Mouse (Mus musculus) midbrain, postnatal 0 days (tissue): Measurements from ENCODE around the gene Vrk1. TPM values are rescaled to one million over a fixed set of nuclear protein-coding genes. Genes with fewer than 3 reads are reported as not detected.
A peak's percentile ranks its signal among the peaks of the same experiment; 100 is the strongest.

Experiments used
- ATAC-seq: fragments of 200-750 bp; cut with Nextera tagmentation; 2 replicates; pipeline ENCODE4 v1.8.0; 2017; ENCODE audit warnings: moderate number of reproducible peaks, mild to moderate bottlenecking, moderate TSS enrichment, moderate library complexity; ENCODE audit not compliant: low FRiP score
- DNase-seq: peaks from one replicate; pipeline ENCODE4 v3.0.0-alpha.2; 2015; ENCODE audit warnings: low spot score
- H3K27ac ChIP-seq: fragments of 300-500 bp; sonication (generic); 2 replicates; pipeline ENCODE4 v1.5.1; 2014; ENCODE audit warnings: low read depth, mild to moderate bottlenecking, low read length, mixed read lengths
- H3K27me3 ChIP-seq: fragments of 300-500 bp; sonication (generic); 2 replicates; pipeline ENCODE4 v1.6.1; 2014; ENCODE audit warnings: low read length, control low read depth, mixed read lengths; ENCODE audit not compliant: insufficient read depth
- H3K36me3 ChIP-seq: fragments of 300-500 bp; sonication (generic); 2 replicates; pipeline ENCODE4 v1.6.1; 2014; ENCODE audit warnings: low read length, control low read depth, mixed read lengths; ENCODE audit not compliant: insufficient read depth
- H3K4me1 ChIP-seq: fragments of 300-500 bp; sonication (generic); 2 replicates; pipeline ENCODE4 v1.6.1; 2014; ENCODE audit warnings: mild to moderate bottlenecking, control low read depth, antibody characterized with exemption, low read length, mixed read lengths; ENCODE audit not compliant: insufficient read depth
- H3K4me2 ChIP-seq: fragments of 300-500 bp; sonication (generic); 2 replicates; pipeline ENCODE4 v1.6.1; 2014; ENCODE audit warnings: low read depth, mild to moderate bottlenecking, low read length, mixed read lengths; ENCODE audit not compliant: poor library complexity, severe bottlenecking
- H3K4me3 ChIP-seq: fragments of 300-500 bp; sonication (generic); 2 replicates; pipeline ENCODE4 v1.5.1; 2014; ENCODE audit warnings: low read depth, mild to moderate bottlenecking, low read length, moderate library complexity
- H3K9ac ChIP-seq: fragments of 300-500 bp; sonication (generic); replicated peaks from 2 replicates; pipeline ENCODE4 v1.6.1; 2014; ENCODE audit warnings: mild to moderate bottlenecking, low read length, moderate library complexity, mixed read lengths; ENCODE audit not compliant: poor library complexity, severe bottlenecking
- H3K9me3 ChIP-seq: fragments of 300-500 bp; sonication (generic); 2 replicates; pipeline ENCODE4 v1.6.1; 2016; ENCODE audit warnings: low read length, control low read depth
- CTCF ChIP-seq: IDR thresholded peaks from 2 replicates; pipeline ENCODE4 v1.5.1; 2016; ENCODE audit warnings: antibody characterized with exemption, mild to moderate bottlenecking
- WGBS: fragments of 180-500 bp; shearing (Covaris S2); extraction: QIAGEN DNeasy Blood & Tissue Kit; methylation state at CpG from one replicate; pipeline ENCODE4 v1.1.7; 2014; 5-methylcytosine and 5-hydroxymethylcytosine counted together
- polyA plus RNA-seq: library from polyadenylated mRNA; unstranded; fragments of >200 nt; fragmentation: Nextera tagmentation; extraction: Ambion mirVana; gene quantifications from 2 replicates; pipeline ENCODE4 v1.2.1, GENCODE M21; 2015
- total RNA-seq: library from RNA; depleted of rRNA; stranded (reverse); fragments of >200 nt; gene quantifications from 2 replicates; pipeline ENCODE4 v1.2.3, GENCODE M21; 2014

Gene Vrk1
- total and polyA plus RNA-seq, 2 experiments from 2014 or later = 9.4 to 30.3 TPM

DNA sequence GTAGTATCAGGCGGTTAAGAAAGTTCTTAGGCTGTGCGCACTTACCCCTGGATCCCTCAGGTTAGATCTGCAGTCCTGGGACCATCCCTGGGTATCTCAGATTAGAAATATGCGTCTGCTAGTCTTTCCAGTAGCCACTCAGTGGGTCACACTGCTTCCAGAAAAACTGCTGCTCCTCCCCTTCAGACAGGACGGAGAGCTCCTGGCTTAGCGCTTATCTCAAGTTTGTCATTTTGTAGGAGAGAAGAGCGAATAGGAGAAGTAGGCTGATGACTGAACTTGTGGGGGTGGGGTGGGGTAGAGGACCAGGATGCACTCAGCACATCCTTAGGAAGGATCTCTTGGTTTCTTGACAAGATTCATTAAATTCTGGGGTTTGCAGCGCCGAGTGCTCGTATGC, 13.6 kb downstream of the Vrk1 start:
- TF ChIP-seq CTCF = no peak
- H3K4me3 ChIP-seq = no peak overlapping the region
- no peak overlapping the region for H3K9ac ChIP-seq
- DNase-seq (no peak), ATAC-seq (no peak)
- no peaks in the 10 kb centered on the region for H3K27me3 ChIP-seq
- no peak overlapping the region for H3K4me2 ChIP-seq
- H3K27ac ChIP-seq = no peak overlapping the region
- H3K9me3 ChIP-seq = no peaks in the 10 kb centered on the region
- H3K4me1 ChIP-seq = no peaks in the 10 kb centered on the region
- H3K36me3 ChIP-seq = no peaks in the 10 kb centered on the region
- WGBS = 96% methylated on average over 9 of the region's 9 CpGs

DNA sequence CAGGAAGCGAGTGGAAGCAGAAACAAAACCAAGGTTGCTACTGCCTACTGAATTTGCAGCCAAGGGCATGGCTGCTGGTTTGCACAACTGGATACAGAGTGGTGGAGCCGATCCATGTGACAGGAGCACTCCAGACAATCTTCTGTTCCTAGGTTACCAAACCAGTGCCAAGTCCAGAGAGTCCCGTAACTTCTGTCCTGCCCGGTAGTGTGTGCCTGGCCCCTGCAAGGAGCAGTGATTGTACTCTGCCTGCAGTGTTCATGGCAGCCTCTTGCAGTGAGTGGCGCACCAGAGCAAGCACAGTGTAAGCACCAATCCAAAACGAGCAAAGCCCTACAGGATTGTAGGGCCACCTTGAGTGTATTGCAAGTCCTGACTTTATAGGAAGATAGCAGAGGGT, 15.4 kb downstream of the Vrk1 start:
- 77% methylated on average over 6 of the region's 6 CpGs for WGBS
- no peak for ATAC-seq

DNA sequence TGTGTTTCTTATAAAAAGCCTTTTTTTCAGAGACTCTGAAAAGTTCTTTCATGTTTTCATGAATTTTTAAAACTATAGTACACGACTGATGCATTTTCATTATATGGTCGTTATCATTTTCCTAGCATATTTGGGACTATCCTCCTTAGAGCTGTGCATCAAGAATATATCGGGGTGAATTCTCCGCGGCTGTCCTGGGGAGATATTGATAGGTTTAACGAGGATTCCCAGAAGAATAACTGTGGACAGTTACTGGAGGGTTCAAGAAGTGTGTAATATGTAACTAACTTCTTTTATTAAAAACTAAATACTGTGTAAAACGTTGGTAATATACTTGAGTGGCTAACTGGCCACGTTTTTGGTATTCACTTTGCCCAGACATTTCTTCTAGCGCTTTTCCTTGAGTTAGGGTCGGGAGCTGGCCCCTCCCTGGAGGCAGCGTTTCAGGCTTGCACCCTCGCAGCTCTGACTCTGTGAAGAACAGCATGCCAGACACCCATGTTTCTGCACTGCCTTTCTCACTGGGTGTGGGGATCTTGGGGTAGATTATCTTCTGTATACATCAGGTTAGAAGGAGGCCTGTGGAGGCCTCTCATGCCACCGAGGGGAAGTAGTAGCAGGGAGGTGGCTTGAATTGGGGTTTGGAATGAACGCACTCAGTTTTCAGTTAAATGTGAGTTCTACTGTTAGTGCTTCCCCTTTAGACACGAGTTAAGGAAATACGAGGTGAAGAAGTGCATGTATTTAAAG, 16.5 kb downstream of the Vrk1 start:
- H3K36me3 ChIP-seq = no peaks in the 10 kb centered on the region
- no peak overlapping the region for H3K4me2 ChIP-seq
- H3K27ac ChIP-seq = no peak overlapping the region
- 81% methylated on average over 16 of the region's 16 CpGs for WGBS
- no peaks in the 10 kb centered on the region for H3K9me3 ChIP-seq
- H3K27me3 ChIP-seq = no peaks in the 10 kb centered on the region
- H3K4me3 ChIP-seq = no peak overlapping the region
- DNase-seq (no peak), ATAC-seq (no peak)
- H3K9ac ChIP-seq = no peak overlapping the region
- no peak for TF ChIP-seq CTCF
- no peaks in the 10 kb centered on the region for H3K4me1 ChIP-seq

More for the DNA sequence above, 15.4 kb downstream of the Vrk1 start:
- Histone ChIP-seq H3K4me2 (no peak overlapping the region), H3K36me3 (no peaks in the 10 kb centered on the region), H3K27me3 (no peaks in the 10 kb centered on the region), H3K27ac (no peak overlapping the region), H3K4me1 (no peaks in the 10 kb centered on the region), H3K9me3 (no peaks in the 10 kb centered on the region), H3K4me3 (no peak overlapping the region), H3K9ac (no peak overlapping the region)
- TF ChIP-seq CTCF = peak; percentile 37
- no peak for DNase-seq

DNA sequence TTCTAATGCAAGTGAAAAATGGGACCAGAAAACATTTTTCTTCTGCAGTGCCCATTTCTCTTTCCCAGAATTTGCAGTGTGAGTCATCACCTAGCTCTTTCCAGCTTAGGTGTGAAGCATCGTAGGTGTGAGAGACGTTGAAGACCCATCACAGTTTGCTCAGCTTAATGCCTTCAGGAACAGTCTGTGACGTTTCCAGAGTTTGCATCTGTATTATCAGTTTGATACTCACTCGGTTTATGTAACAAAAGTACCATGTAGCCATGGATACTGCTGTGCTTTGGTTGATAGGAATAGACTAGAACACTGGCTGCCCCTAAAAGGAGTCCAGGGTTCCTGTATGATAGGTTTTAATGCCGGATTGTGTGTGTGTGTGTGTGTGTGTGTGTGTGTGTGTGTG, 17.3 kb downstream of the Vrk1 start:
- no peak overlapping the region for H3K4me3 ChIP-seq
- 93% methylated on average over 5 of the region's 5 CpGs for WGBS
- DNase-seq = no peak

DNA sequence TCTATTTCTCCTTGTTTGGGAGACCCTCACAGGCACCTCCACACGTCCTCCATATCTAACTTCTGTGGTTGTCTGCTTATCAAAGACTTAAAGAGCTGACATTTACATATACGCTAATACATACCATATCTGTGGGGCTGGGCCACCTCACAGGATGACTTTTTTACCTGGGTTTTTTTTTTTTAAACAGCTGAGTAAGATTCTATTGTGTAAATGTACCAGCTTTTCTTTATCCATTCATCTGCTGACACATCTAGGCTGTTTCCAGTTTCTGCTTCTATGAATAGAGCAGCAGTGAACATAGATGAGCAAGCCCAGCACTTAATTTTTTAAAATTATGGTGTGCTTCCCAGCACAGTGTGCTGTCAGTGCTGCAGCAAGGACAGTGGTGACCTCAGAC, 19.6 kb downstream of the Vrk1 start:
- WGBS = 88% methylated on average over 2 of the region's 2 CpGs

More for the DNA sequence above, 17.3 kb downstream of the Vrk1 start:
- no peak overlapping the region for H3K4me2 ChIP-seq
- no peaks in the 10 kb centered on the region for H3K4me1 ChIP-seq
- no peaks in the 10 kb centered on the region for H3K36me3 ChIP-seq
- no peaks in the 10 kb centered on the region for H3K9me3 ChIP-seq
- no peak for TF ChIP-seq CTCF
- H3K27ac ChIP-seq = no peak overlapping the region
- no peaks in the 10 kb centered on the region for H3K27me3 ChIP-seq
- ATAC-seq = no peak
- H3K9ac ChIP-seq = no peak overlapping the region

DNA sequence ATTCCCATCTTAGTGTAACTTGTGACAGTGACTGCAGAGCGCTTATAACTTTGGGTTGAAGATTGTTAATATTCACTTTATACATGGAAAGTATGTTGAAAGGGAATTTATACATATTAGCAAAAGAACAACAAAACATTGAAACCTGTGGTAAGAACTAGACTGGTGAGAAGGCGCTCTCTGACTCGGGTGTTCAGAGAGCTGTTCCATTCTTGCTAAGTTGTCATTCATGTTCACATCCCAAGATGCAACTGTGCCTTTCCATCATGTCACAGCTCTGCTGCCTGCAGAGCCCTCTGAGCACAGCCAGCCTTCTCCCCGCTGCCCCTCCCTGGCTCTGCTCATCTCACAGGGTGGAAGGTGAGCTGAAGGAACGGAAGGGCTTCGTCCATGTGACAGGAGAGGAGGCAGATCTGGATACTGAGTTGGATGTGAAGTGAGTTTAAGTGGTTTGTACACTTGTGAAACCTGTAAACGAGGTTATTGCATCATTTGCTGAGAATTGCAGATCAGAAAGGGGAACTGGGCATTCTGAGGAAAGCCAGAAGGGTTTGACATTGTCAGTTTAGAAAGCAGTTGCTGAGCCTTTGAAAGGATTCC, 20.2 kb downstream of the Vrk1 start:
- DNase-seq (no peak), ATAC-seq (no peak)
- no peak overlapping the region for H3K4me2 ChIP-seq
- H3K9me3 ChIP-seq = no peaks in the 10 kb centered on the region
- no peak overlapping the region for H3K9ac ChIP-seq
- WGBS = 81% methylated on average over 7 of the region's 7 CpGs
- H3K36me3 ChIP-seq = no peaks in the 10 kb centered on the region
- H3K4me1 ChIP-seq = no peaks in the 10 kb centered on the region
- no peak overlapping the region for H3K4me3 ChIP-seq
- no peak overlapping the region for H3K27ac ChIP-seq
- no peak for TF ChIP-seq CTCF
- H3K27me3 ChIP-seq = no peaks in the 10 kb centered on the region

More for the DNA sequence above, 19.6 kb downstream of the Vrk1 start:
- Histone ChIP-seq H3K9ac (no peak overlapping the region), H3K4me2 (no peak overlapping the region), H3K4me1 (no peaks in the 10 kb centered on the region), H3K27ac (no peak overlapping the region), H3K4me3 (no peak overlapping the region), H3K9me3 (no peaks in the 10 kb centered on the region), H3K36me3 (no peaks in the 10 kb centered on the region), H3K27me3 (no peaks in the 10 kb centered on the region)
- no peak for TF ChIP-seq CTCF
- ATAC-seq (no peak), DNase-seq (no peak)
